Comparison of ENCODE assay signal across 1 mouse cellular context in the genomic region with DNA sequence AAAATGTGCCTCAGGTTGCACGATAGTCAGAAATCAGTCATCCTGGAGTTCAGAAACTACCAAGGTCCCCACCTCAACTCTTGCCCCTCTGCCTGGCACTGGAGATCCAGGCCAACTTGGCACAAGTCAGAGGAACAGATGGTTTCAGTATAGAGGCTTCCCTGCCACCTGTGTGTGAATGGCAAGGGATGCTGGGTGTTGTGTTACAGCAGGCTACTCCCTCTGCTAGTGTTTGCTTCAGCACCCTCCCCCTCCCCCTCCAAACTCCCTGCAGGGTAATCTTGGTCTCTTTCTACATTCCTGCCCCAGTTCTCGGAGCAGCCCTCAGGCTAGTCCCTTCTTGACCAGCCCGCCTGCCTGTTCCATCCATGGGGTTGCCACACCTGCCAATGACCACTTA.
TF ChIP-seq lines count a peak whose summit lies in the region.

No protein-coding gene starts in this region.

TF ChIP-seq in CH12.LX, 34 proteins besides CTCF, POLR2A, EP300 and RAD21:
- TF ChIP-seq ZMIZ1 (IDR thresholded peaks at IDR 0.05; ENCODE audit: low read depth, low read length) = no peak
- no peak for TF ChIP-seq RCOR1 (conservative IDR thresholded peaks at IDR 0.05; ENCODE audit: low read depth, low read length)
- TF ChIP-seq IRF4 (IDR thresholded peaks at IDR 0.05; ENCODE audit: low read depth, low read length) = no peak
- TF ChIP-seq JUN (IDR thresholded peaks at IDR 0.05; ENCODE audit: insufficient read depth, low read depth, low read length) = no peak
- TF ChIP-seq USF1 (IDR thresholded peaks at IDR 0.05; ENCODE audit: low read depth, low read length) = no peak
- TF ChIP-seq CHD1 (IDR thresholded peaks at IDR 0.05; ENCODE audit: low read depth, low read length) = no peak
- TF ChIP-seq BHLHE40 (IDR thresholded peaks at IDR 0.05; ENCODE audit: low read depth, low read length) = no peak
- no peak for TF ChIP-seq E2F4 (IDR thresholded peaks at IDR 0.05; ENCODE audit: insufficient replicate concordance, low read depth, low read length)
- TF ChIP-seq TCF12 (IDR thresholded peaks at IDR 0.05; ENCODE audit: low read depth, low read length) = no peak; the same call in 1 of the 2 replicates
- TF ChIP-seq POLR2AphosphoS2 (IDR thresholded peaks at IDR 0.05; ENCODE audit: low read depth, low read length) = no peak
- TF ChIP-seq CHD2 (IDR thresholded peaks at IDR 0.05; ENCODE audit: low read length) = no peak
- TF ChIP-seq MEF2A (IDR thresholded peaks at IDR 0.05; ENCODE audit: borderline replicate concordance, low read depth, low read length) = no peak
